Mouse (Mus musculus) E14TG2a.4 (cell line): ENCODE measurements around the gene Sox5.
A peak's percentile ranks its signal among the peaks of the same experiment; 100 is the strongest.

Source experiments
- H3K27me3 ChIP-seq: 2 replicates; pipeline ENCODE4 v1.6.1; 2014; ENCODE audit warnings: low read length, control low read depth; ENCODE audit not compliant: insufficient read depth
- H3K36me3 ChIP-seq: 2 replicates; pipeline ENCODE4 v1.6.1; 2014; ENCODE audit warnings: low read length, control low read depth; ENCODE audit not compliant: insufficient read depth
- H3K4me1 ChIP-seq: replicated peaks from 2 replicates; pipeline ENCODE4 v1.6.1; 2014; ENCODE audit warnings: low read depth, low read length, control low read depth
- H3K4me3 ChIP-seq: replicated peaks from 2 replicates; pipeline ENCODE4 v1.5.1; 2014; ENCODE audit warnings: mild to moderate bottlenecking, low read length
- H3K9me3 ChIP-seq: 2 replicates; pipeline ENCODE4 v1.6.1; 2014; ENCODE audit warnings: low read length, control low read depth
- CTCF ChIP-seq: conservative IDR thresholded peaks from 2 replicates; pipeline ENCODE4 v1.5.1; 2014; ENCODE audit warnings: low read length
- NANOG ChIP-seq: IDR thresholded peaks from 2 replicates; pipeline ENCODE4 v1.6.1; 2014; ENCODE audit warnings: borderline replicate concordance, low read length, mixed read lengths
- POU5F1 ChIP-seq: IDR thresholded peaks from 2 replicates; pipeline ENCODE4 v1.6.1; 2014; ENCODE audit warnings: low read length, borderline replicate concordance

Gene Sox5

GRCm38 (mm10) chr6:144670433-144671167, 111.2 kb downstream of the Sox5 start:
- Histone ChIP-seq H3K4me3 (no peak overlapping the region), H3K36me3 (no peaks in the 10 kb centered on the region), H3K9me3 (no peaks in the 10 kb centered on the region), H3K27me3 (no peaks in the 10 kb centered on the region), H3K4me1 (no peaks in the 10 kb centered on the region)
- no peak for TF ChIP-seq NANOG
- TF ChIP-seq CTCF: no peak
- no peak for TF ChIP-seq POU5F1

- Histone ChIP-seq H3K4me1 (no peaks in the 10 kb centered on the region), H3K27me3 (no peaks in the 10 kb centered on the region), H3K4me3 (no peak overlapping the region), H3K36me3 (no peaks in the 10 kb centered on the region), H3K9me3 (no peaks in the 10 kb centered on the region)
- no peak for TF ChIP-seq POU5F1
- no peak for TF ChIP-seq NANOG
- TF ChIP-seq CTCF: peak; percentile 40
These were observed 115.2 kb downstream of the Sox5 start for GRCm38 (mm10) chr6:144666617-144667016.

- H3K36me3 ChIP-seq: no peaks in the 10 kb centered on the region
- H3K4me3 ChIP-seq: no peak overlapping the region
- no peak for TF ChIP-seq POU5F1
- H3K9me3 ChIP-seq: no peaks in the 10 kb centered on the region
- no peaks in the 10 kb centered on the region for H3K4me1 ChIP-seq
- H3K27me3 ChIP-seq: no peaks in the 10 kb centered on the region
These were observed 117.0 kb downstream of the Sox5 start for GRCm38 (mm10) chr6:144664765-144665164.

- H3K27me3 ChIP-seq: no peaks in the 10 kb centered on the region
- H3K9me3 ChIP-seq: no peaks in the 10 kb centered on the region
- H3K36me3 ChIP-seq: no peaks in the 10 kb centered on the region
- no peak for TF ChIP-seq POU5F1
- H3K4me1 ChIP-seq: no peaks in the 10 kb centered on the region
- no peak overlapping the region for H3K4me3 ChIP-seq
These were observed 118.2 kb downstream of the Sox5 start for GRCm38 (mm10) chr6:144663516-144664074.

GRCm38 (mm10) chr6:144659115-144660108, 122.4 kb downstream of the Sox5 start:
- Histone ChIP-seq H3K4me3 (no peak overlapping the region), H3K9me3 (no peaks in the 10 kb centered on the region), H3K36me3 (no peaks in the 10 kb centered on the region), H3K27me3 (no peaks in the 10 kb centered on the region), H3K4me1 (no peaks in the 10 kb centered on the region)
- no peak for TF ChIP-seq POU5F1
- TF ChIP-seq NANOG: no peak
- TF ChIP-seq CTCF: no peak

- Histone ChIP-seq H3K9me3 (no peaks in the 10 kb centered on the region), H3K4me3 (no peak overlapping the region), H3K36me3 (no peaks in the 10 kb centered on the region), H3K4me1 (no peaks in the 10 kb centered on the region), H3K27me3 (no peaks in the 10 kb centered on the region)
- TF ChIP-seq NANOG: no peak
- TF ChIP-seq CTCF: no peak
- no peak for TF ChIP-seq POU5F1
These were observed 128.9 kb downstream of the Sox5 start for GRCm38 (mm10) chr6:144652876-144653275.

GRCm38 (mm10) chr6:144648896-144649295, 132.9 kb downstream of the Sox5 start:
- H3K27me3 ChIP-seq: no peaks in the 10 kb centered on the region
- H3K4me3 ChIP-seq: no peak overlapping the region
- TF ChIP-seq POU5F1: no peak
- TF ChIP-seq NANOG: no peak
- TF ChIP-seq CTCF: no peak
- no peaks in the 10 kb centered on the region for H3K36me3 ChIP-seq
- H3K9me3 ChIP-seq: no peaks in the 10 kb centered on the region
- H3K4me1 ChIP-seq: no peaks in the 10 kb centered on the region

GRCm38 (mm10) chr6:144648124-144648591, 133.6 kb downstream of the Sox5 start:
- TF ChIP-seq CTCF (no peak), NANOG (no peak), POU5F1 (no peak)
- Histone ChIP-seq H3K27me3 (no peaks in the 10 kb centered on the region), H3K9me3 (no peaks in the 10 kb centered on the region), H3K4me3 (no peak overlapping the region), H3K4me1 (no peaks in the 10 kb centered on the region), H3K36me3 (no peaks in the 10 kb centered on the region)
